Mouse (Mus musculus) macrophage (primary cell): ENCODE data around the gene Tsnax. TPM values are rescaled to one million over a fixed set of nuclear protein-coding genes. Genes with fewer than 3 reads are reported as not detected.

Experiments
- H3K27ac ChIP-seq: fragments of 350-480 bp; formaldehyde crosslinking; 2 replicates; pipeline ENCODE4 v1.9.0; 2021
- H3K36me3 ChIP-seq: fragments of 350-480 bp; formaldehyde crosslinking; 2 replicates; pipeline ENCODE4 v1.9.0; 2021; ENCODE audit errors: inconsistent target
- H3K4me3 ChIP-seq: fragments of 350-480 bp; formaldehyde crosslinking; 2 replicates; pipeline ENCODE4 v1.9.0; 2021; ENCODE audit errors: inconsistent target
- H3K79me2 ChIP-seq: fragments of 350-480 bp; formaldehyde crosslinking; 2 replicates; pipeline ENCODE4 v1.9.0; 2021; ENCODE audit errors: inconsistent target
- whole genome bisulfite sequencing: methylation state at CpG from one replicate; pipeline ENCODE4 v1.1.7; 2026; ENCODE audit warnings: inconsistent platforms; ENCODE audit not compliant: missing documents; 5-methylcytosine and 5-hydroxymethylcytosine counted together
- polyA plus RNA-seq: library from polyadenylated mRNA; stranded (reverse); fragments of 250-400 nt; gene quantifications from 3 replicates; pipeline ENCODE4 v1.2.4, GENCODE M21; 2018; ENCODE audit warnings: inconsistent platforms

Gene Tsnax
- polyA plus RNA-seq, 1 experiment from 2014 or later: 32.8 TPM

GRCm38 (mm10) chr8:125027211-125027610 is 14.4 kb downstream of the Tsnax start:
- H3K79me2 ChIP-seq: no peaks in the 10 kb centered on the region
- 98% methylated on average over 3 of the region's 3 CpGs for whole genome bisulfite sequencing
- peaks cover 59% of the 10 kb centered on the region for H3K36me3 ChIP-seq

GRCm38 (mm10) chr8:125028841-125029240 is 16.0 kb downstream of the Tsnax start:
- WGBS: 94% methylated on average over 5 of the region's 5 CpGs
- Histone ChIP-seq H3K4me3 (no peak overlapping the region), H3K36me3 (peaks cover 59% of the 10 kb centered on the region), H3K27ac (no peak overlapping the region), H3K79me2 (no peaks in the 10 kb centered on the region)

More at GRCm38 (mm10) chr8:125027211-125027610, 14.4 kb downstream of the Tsnax start:
- no peak overlapping the region for H3K27ac ChIP-seq
- no peak overlapping the region for H3K4me3 ChIP-seq

DNA sequence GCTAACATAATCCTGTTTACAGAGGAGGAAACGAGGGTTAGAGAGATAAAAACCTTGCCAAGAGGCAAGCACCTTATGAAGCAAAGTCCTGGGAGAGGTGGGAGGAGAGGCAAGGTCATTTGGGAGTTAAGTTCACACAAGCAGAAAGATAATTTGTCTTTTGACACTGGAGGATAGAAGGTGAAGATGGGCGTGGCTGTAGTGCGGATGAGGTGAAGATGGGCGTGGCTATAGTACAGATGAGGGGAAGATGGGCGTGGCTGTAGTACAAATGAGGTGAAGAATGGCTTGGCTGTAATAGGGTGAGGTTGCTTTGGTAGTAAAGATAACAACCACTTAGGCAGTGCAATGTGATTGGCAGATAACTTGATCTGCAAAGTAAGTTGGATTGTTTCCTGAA is 18.5 kb downstream of the Tsnax start:
- no peak overlapping the region for H3K4me3 ChIP-seq
- 82% methylated on average over 5 of the region's 5 CpGs for WGBS
- no peak overlapping the region for H3K27ac ChIP-seq
- H3K79me2 ChIP-seq: no peaks in the 10 kb centered on the region
- peaks cover 38% of the 10 kb centered on the region for H3K36me3 ChIP-seq

GRCm38 (mm10) chr8:125034669-125035068 is 21.9 kb downstream of the Tsnax start:
- H3K27ac ChIP-seq: no peak overlapping the region
- 49% methylated on average over 8 of the region's 8 CpGs for WGBS

GRCm38 (mm10) chr8:125037081-125037480 is 24.3 kb downstream of the Tsnax start:
- no peak overlapping the region for H3K4me3 ChIP-seq
- H3K36me3 ChIP-seq: no peaks in the 10 kb centered on the region; the same call in 1 of the 2 replicates
- WGBS: 87% methylated on average over 7 of the region's 7 CpGs

More at GRCm38 (mm10) chr8:125034669-125035068, 21.9 kb downstream of the Tsnax start:
- H3K36me3 ChIP-seq: peaks cover 16% of the 10 kb centered on the region
- no peaks in the 10 kb centered on the region for H3K79me2 ChIP-seq
- H3K4me3 ChIP-seq: no peak overlapping the region

GRCm38 (mm10) chr8:125038731-125039130 is 25.9 kb downstream of the Tsnax start:
- WGBS: 98% methylated on average over 15 of the region's 15 CpGs
- Histone ChIP-seq H3K27ac (no peak overlapping the region), H3K4me3 (no peak overlapping the region), H3K79me2 (no peaks in the 10 kb centered on the region), H3K36me3 (no peaks in the 10 kb centered on the region; the same call in 1 of the 2 replicates)

More at GRCm38 (mm10) chr8:125037081-125037480, 24.3 kb downstream of the Tsnax start:
- no peak overlapping the region for H3K27ac ChIP-seq
- H3K79me2 ChIP-seq: no peaks in the 10 kb centered on the region

DNA sequence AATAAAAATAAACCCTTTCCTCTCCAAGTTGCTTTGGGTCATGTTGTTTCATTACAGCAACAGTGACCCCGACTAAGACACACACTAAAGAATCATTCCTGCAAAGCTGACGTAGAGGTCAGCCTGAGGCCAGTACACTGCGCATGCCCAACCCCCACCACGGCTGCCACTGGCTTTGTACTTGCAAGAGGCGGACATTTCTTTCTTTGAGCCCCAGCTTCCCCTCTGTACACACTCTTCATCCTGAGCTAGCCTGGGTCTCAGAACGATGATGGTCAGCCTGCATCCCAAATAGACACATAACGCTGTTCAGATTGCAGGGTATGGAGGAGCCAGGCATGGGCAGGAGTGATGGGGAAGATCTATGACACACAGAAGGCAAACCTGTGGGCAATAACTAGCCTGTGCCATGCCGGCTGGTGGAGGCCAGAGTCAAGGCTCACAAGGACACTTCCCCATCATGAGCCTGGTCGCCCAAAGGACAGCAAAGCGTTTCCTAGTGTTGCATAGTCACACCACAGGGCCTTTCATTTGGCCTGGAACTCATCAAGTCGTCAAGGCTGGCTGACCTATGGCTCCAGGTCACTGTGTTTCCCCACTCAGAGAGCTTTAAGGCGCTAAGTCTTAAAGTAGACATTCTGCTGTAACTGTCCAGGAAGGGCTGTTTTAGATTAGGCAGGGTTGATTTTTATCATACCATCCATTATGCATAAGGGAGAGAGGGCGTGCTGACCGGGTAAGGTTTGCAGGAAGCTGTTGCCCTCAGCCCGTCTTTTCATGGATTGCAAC is 28.0 kb downstream of the Tsnax start:
- no peaks in the 10 kb centered on the region for H3K79me2 ChIP-seq
- H3K36me3 ChIP-seq: no peaks in the 10 kb centered on the region; the same call in 1 of the 2 replicates
- H3K27ac ChIP-seq: no peak overlapping the region
- WGBS: 92% methylated on average over 15 of the region's 15 CpGs
- H3K4me3 ChIP-seq: no peak overlapping the region

DNA sequence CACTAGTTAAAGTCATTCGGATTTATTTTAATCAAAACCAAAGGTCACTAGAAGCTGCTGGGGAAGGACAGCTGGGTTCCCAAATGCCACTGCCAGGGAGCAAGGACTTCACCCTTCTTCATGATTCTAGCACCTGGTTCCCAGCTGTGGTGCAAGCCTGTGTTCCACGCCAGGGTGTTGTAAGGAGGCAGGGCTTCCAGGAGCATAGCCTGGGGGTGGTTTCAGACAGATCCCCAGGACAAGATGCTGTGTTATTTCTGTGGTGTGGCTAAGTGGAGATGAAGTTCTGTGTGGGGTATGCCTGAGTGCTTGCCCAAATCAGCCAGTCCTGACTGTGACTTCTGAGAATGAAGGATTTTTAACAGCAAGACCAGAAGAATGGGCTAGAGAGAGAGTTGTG is 28.7 kb downstream of the Tsnax start:
- 94% methylated on average over 2 of the region's 2 CpGs for WGBS
- Histone ChIP-seq H3K27ac (no peak overlapping the region), H3K36me3 (no peaks in the 10 kb centered on the region; the same call in 1 of the 2 replicates)

DNA sequence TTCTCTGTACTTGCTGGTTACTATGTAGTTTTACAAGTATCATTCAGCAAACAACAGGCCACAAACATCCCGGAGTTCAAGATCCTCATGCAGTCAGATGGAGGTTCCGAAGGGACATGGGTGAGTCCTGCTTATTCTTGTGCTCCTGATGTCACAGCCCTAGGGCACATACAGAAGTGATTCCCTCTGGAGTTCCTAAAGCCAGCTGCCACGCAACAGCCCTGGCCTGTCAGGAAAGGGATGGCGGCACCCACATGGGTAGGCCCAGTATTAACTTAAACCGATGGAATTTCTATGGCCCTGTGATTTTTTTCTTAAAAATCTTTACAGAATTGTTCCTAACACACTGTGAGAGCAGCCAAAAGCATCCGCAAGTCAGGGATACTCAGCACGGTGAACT is 30.6 kb downstream of the Tsnax start:
- Histone ChIP-seq H3K4me3 (no peak overlapping the region), H3K79me2 (no peaks in the 10 kb centered on the region), H3K27ac (no peak overlapping the region), H3K36me3 (no peaks in the 10 kb centered on the region; the same call in 1 of the 2 replicates)
- WGBS: 94% methylated on average over 7 of the region's 7 CpGs

More for the DNA sequence above, 28.7 kb downstream of the Tsnax start:
- H3K4me3 ChIP-seq: no peak overlapping the region
- no peaks in the 10 kb centered on the region for H3K79me2 ChIP-seq

GRCm38 (mm10) chr8:125043935-125044334 is 31.1 kb downstream of the Tsnax start:
- 30% methylated on average over 9 of the region's 9 CpGs for WGBS

GRCm38 (mm10) chr8:125045760-125046159 is 33.0 kb downstream of the Tsnax start:
- 100% methylated on average over 1 of the region's 1 CpGs for WGBS

More at GRCm38 (mm10) chr8:125043935-125044334, 31.1 kb downstream of the Tsnax start:
- Histone ChIP-seq H3K79me2 (no peaks in the 10 kb centered on the region), H3K4me3 (no peak overlapping the region), H3K27ac (no peak overlapping the region), H3K36me3 (no peaks in the 10 kb centered on the region; the same call in 1 of the 2 replicates)

DNA sequence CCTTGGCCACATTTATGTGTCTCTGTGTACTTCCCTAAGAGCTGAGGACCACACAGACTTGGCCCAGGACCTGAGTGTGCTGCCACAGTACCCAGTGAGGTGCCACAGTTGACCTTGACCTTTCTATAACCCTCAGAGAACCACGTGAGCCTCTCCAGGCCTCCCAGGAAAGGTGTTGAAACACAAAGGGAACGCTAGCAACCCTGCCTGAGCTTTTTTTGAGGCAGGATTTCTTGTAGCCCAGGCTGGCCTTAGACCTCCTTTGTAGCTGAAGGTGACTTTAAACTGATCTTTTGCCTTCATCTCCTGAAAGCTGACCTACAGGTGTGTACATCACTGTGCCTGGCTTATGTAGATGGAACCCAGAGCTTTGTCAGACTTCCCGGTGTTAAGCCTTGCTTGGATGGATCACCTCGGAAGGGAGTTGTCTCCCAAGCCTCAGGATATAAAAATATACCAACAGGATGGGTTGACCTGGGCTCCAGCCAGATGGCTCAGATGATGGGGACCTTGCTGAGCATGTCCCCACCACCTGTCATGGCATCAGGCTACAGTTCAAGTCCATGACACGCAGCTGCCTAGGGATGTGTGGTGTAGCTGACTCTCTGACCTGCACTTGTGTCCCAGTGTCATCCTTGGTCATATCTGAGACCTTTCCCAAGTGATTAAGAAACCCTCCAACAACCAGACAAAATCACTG is 36.4 kb downstream of the Tsnax start:
- H3K4me3 ChIP-seq: no peak overlapping the region
- H3K27ac ChIP-seq: no peak overlapping the region
- no peaks in the 10 kb centered on the region for H3K36me3 ChIP-seq
- WGBS: 87% methylated on average over 5 of the region's 5 CpGs
- H3K79me2 ChIP-seq: no peaks in the 10 kb centered on the region

More at GRCm38 (mm10) chr8:125045760-125046159, 33.0 kb downstream of the Tsnax start:
- no peak overlapping the region for H3K27ac ChIP-seq
- no peaks in the 10 kb centered on the region for H3K79me2 ChIP-seq
- no peaks in the 10 kb centered on the region for H3K36me3 ChIP-seq
- H3K4me3 ChIP-seq: no peak overlapping the region

DNA sequence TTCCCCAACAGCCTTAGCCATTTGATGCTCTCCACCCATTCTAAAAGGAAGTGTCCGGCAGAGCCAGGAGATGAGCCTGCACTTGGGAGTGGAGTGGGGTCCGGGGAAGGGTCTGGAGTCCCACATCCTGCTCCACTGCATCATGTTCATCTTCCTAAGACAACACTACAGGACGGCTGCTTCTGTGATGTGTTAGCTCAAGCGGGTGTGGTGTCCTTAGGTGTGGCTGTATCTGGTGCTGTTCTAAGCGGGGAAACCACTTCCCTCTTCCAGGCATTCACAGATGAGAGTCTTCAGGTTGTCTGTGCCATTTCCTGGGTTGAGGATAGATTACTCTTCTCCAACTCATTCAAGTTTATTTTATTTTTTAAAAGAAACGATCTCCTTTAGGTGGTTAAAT is 37.0 kb downstream of the Tsnax start:
- H3K79me2 ChIP-seq: no peaks in the 10 kb centered on the region
- 84% methylated on average over 5 of the region's 6 CpGs for WGBS
- H3K4me3 ChIP-seq: no peak overlapping the region
- H3K27ac ChIP-seq: no peak overlapping the region
- H3K36me3 ChIP-seq: no peaks in the 10 kb centered on the region

DNA sequence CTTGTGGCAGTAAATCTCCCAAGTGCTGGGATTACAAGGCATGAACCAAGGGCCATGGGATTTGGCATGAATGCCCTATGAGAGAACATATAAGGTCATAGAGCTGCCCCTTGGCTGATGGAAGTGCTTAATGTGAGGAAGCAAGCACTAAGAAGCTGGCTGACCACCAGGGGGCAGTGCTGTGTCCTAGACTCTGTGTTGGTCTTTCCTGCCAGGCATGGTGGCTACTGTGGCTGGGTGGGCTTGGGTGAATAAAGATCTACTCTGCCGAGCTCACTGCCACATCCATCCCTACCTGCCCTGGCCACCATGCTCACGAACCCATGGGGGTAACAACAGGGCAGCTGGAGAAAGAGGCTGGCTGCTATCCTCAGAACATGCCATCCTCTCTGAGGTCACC is 39.2 kb downstream of the Tsnax start:
- 53% methylated on average over 2 of the region's 2 CpGs for WGBS
- H3K79me2 ChIP-seq: no peaks in the 10 kb centered on the region
- H3K27ac ChIP-seq: no peak overlapping the region
- no peak overlapping the region for H3K4me3 ChIP-seq
- H3K36me3 ChIP-seq: no peaks in the 10 kb centered on the region
